Mouse (Mus musculus) thymus, postnatal 10 days (tissue): ENCODE results near the gene Batf3.

Source experiments
- DNase-seq, 2 experiments: peaks; one replicate each; pipeline ENCODE4 v3.0.0; 2021; ENCODE audit warnings: low spot score in 2 of 2

Gene Batf3

GRCm38 (mm10) chr1:191086304-191086878 lies 11.3 kb upstream of the Batf3 start:
- DNase-seq: no peak

- no peak for DNase-seq
Observed at GRCm38 (mm10) chr1:191086960-191087359, 10.7 kb upstream of the Batf3 start.

GRCm38 (mm10) chr1:191087955-191088354 lies 9.7 kb upstream of the Batf3 start:
- no peak for DNase-seq

- no peak for DNase-seq
Observed at GRCm38 (mm10) chr1:191089355-191089754, 8.3 kb upstream of the Batf3 start.

GRCm38 (mm10) chr1:191092050-191092449 lies 5.6 kb upstream of the Batf3 start:
- no peak for DNase-seq

GRCm38 (mm10) chr1:191093578-191093977 lies 4.1 kb upstream of the Batf3 start:
- no peak for DNase-seq

- DNase-seq: no peak
Observed at GRCm38 (mm10) chr1:191095019-191095418, 2.6 kb upstream of the Batf3 start.

- no peak for DNase-seq
Observed at GRCm38 (mm10) chr1:191096871-191097681, 571 bp upstream of the Batf3 start.

GRCm38 (mm10) chr1:191099114-191099513 lies 1.5 kb downstream of the Batf3 start:
- no peak for DNase-seq

GRCm38 (mm10) chr1:191099772-191100291 lies 2.2 kb downstream of the Batf3 start:
- no peak for DNase-seq

GRCm38 (mm10) chr1:191102730-191103370 lies 5.2 kb downstream of the Batf3 start:
- DNase-seq: no peak

- DNase-seq: no peak
Observed at GRCm38 (mm10) chr1:191105246-191105645, 7.6 kb downstream of the Batf3 start.

- no peak for DNase-seq
Observed at GRCm38 (mm10) chr1:191107306-191107705, 9.7 kb downstream of the Batf3 start.

- no peak for DNase-seq
Observed at GRCm38 (mm10) chr1:191109907-191110306, 12.3 kb downstream of the Batf3 start.

GRCm38 (mm10) chr1:191111146-191111545 lies 13.5 kb downstream of the Batf3 start:
- DNase-seq: no peak

- no peak for DNase-seq
Observed at GRCm38 (mm10) chr1:191114868-191115267, 17.2 kb downstream of the Batf3 start.

- no peak for DNase-seq
Observed at GRCm38 (mm10) chr1:191115514-191116238, 18.0 kb downstream of the Batf3 start.

GRCm38 (mm10) chr1:191122744-191123143 lies 25.1 kb downstream of the Batf3 start:
- DNase-seq: no peak

- DNase-seq: no peak
Observed at GRCm38 (mm10) chr1:191123696-191124095, 26.0 kb downstream of the Batf3 start.

GRCm38 (mm10) chr1:191124288-191124687 lies 26.6 kb downstream of the Batf3 start:
- no peak for DNase-seq

GRCm38 (mm10) chr1:191125811-191126638 lies 28.4 kb downstream of the Batf3 start:
- peak; percentile 24 to 76 for DNase-seq
